Mouse (Mus musculus) myocyte (in vitro differentiated cells): Measurements from ENCODE around the gene Psg18.
"Not testable (repeated sequence)": the region's sequence is repeated elsewhere in the genome, so short reads cannot be mapped to it uniquely, and the experiment has no call there.

ENCODE experiments used
- CEBPB ChIP-seq: IDR thresholded peaks from 2 replicates; pipeline ENCODE4 v1.6.1; 2011; ENCODE audit warnings: mild to moderate bottlenecking, moderate library complexity; ENCODE audit not compliant: poor library complexity, insufficient read depth, severe bottlenecking
- E2F4 ChIP-seq: IDR thresholded peaks from one replicate; pipeline ENCODE4 v1.6.1; 2011; ENCODE audit warnings: mild to moderate bottlenecking, control low read depth, moderate library complexity; ENCODE audit not compliant: insufficient read depth
- MAX ChIP-seq: IDR thresholded peaks from one replicate; pipeline ENCODE4 v1.6.1; 2011; ENCODE audit warnings: low read depth, mild to moderate bottlenecking, control low read depth
- MYOG ChIP-seq, 3 experiments: IDR thresholded peaks; one replicate each; pipeline ENCODE4 v1.6.1; 2011; ENCODE audit warnings: control low read depth in 2 of 3, low read depth in 2 of 3, mild to moderate bottlenecking in 2 of 3; ENCODE audit not compliant: insufficient read length in 2 of 3, control insufficient read depth in 1 of 3, insufficient read depth in 1 of 3
- POLR2A ChIP-seq: IDR thresholded peaks from one replicate; pipeline ENCODE4 v1.6.1; 2011; ENCODE audit warnings: low read depth, mild to moderate bottlenecking, control low read depth, moderate library complexity; ENCODE audit not compliant: insufficient read length
- POLR2AphosphoS2 ChIP-seq: IDR thresholded peaks from one replicate; pipeline ENCODE4 v1.6.1; 2011; ENCODE audit warnings: low read depth, control low read depth; ENCODE audit not compliant: insufficient read length
- REST ChIP-seq: IDR thresholded peaks from one replicate; pipeline ENCODE4 v1.6.1; 2011; ENCODE audit warnings: mild to moderate bottlenecking, control low read depth, moderate library complexity; ENCODE audit not compliant: insufficient read depth, insufficient read length
- SRF ChIP-seq: IDR thresholded peaks from one replicate; pipeline ENCODE4 v1.6.1; 2011; ENCODE audit warnings: low read depth; ENCODE audit not compliant: control insufficient read depth, insufficient read length
- TCF12 ChIP-seq: IDR thresholded peaks from one replicate; pipeline ENCODE4 v1.6.1; 2011; ENCODE audit warnings: mild to moderate bottlenecking, control low read depth; ENCODE audit not compliant: poor library complexity, insufficient read depth, severe bottlenecking
- TCF3 ChIP-seq: IDR thresholded peaks from one replicate; pipeline ENCODE4 v1.6.1; 2011; ENCODE audit warnings: low read depth, control low read depth; ENCODE audit not compliant: insufficient read length
- USF1 ChIP-seq: IDR thresholded peaks from one replicate; pipeline ENCODE4 v1.6.1; 2011; ENCODE audit warnings: low read depth, mild to moderate bottlenecking, control low read depth, moderate library complexity

GRCm38 (mm10) chr7:18391483-18391882, 36.7 kb upstream of the Psg18 start:
- not testable (repeated sequence) for TF ChIP-seq TCF12; POLR2A; USF1; POLR2AphosphoS2; E2F4; CEBPB; TCF3; MAX; REST; MYOG (IDR thresholded peaks at IDR 0.05; ENCODE audit: control insufficient read depth in 1 of 3, insufficient read depth in 1 of 3, insufficient read length in 2 of 3, low read depth in 2 of 3); SRF
